Mouse (Mus musculus) midbrain, postnatal 0 days (tissue): ENCODE results near the gene Tln2. TPM values are rescaled to one million over a fixed set of nuclear protein-coding genes. Genes with fewer than 3 reads are reported as not detected.
A peak's percentile ranks its signal among the peaks of the same experiment; 100 is the strongest.

Experiments used
- ATAC-seq: fragments of 200-750 bp; cut with Nextera tagmentation; 2 replicates; pipeline ENCODE4 v1.8.0; 2017; ENCODE audit warnings: moderate number of reproducible peaks, mild to moderate bottlenecking, moderate TSS enrichment, moderate library complexity; ENCODE audit not compliant: low FRiP score
- DNase-seq: peaks from one replicate; pipeline ENCODE4 v3.0.0-alpha.2; 2015; ENCODE audit warnings: low spot score
- H3K27ac ChIP-seq: fragments of 300-500 bp; sonication (generic); 2 replicates; pipeline ENCODE4 v1.5.1; 2014; ENCODE audit warnings: low read depth, mild to moderate bottlenecking, low read length, mixed read lengths
- H3K27me3 ChIP-seq: fragments of 300-500 bp; sonication (generic); 2 replicates; pipeline ENCODE4 v1.6.1; 2014; ENCODE audit warnings: low read length, control low read depth, mixed read lengths; ENCODE audit not compliant: insufficient read depth
- H3K36me3 ChIP-seq: fragments of 300-500 bp; sonication (generic); 2 replicates; pipeline ENCODE4 v1.6.1; 2014; ENCODE audit warnings: low read length, control low read depth, mixed read lengths; ENCODE audit not compliant: insufficient read depth
- H3K4me1 ChIP-seq: fragments of 300-500 bp; sonication (generic); 2 replicates; pipeline ENCODE4 v1.6.1; 2014; ENCODE audit warnings: mild to moderate bottlenecking, control low read depth, antibody characterized with exemption, low read length, mixed read lengths; ENCODE audit not compliant: insufficient read depth
- H3K4me2 ChIP-seq: fragments of 300-500 bp; sonication (generic); 2 replicates; pipeline ENCODE4 v1.6.1; 2014; ENCODE audit warnings: low read depth, mild to moderate bottlenecking, low read length, mixed read lengths; ENCODE audit not compliant: poor library complexity, severe bottlenecking
- H3K4me3 ChIP-seq: fragments of 300-500 bp; sonication (generic); 2 replicates; pipeline ENCODE4 v1.5.1; 2014; ENCODE audit warnings: low read depth, mild to moderate bottlenecking, low read length, moderate library complexity
- H3K9ac ChIP-seq: fragments of 300-500 bp; sonication (generic); replicated peaks from 2 replicates; pipeline ENCODE4 v1.6.1; 2014; ENCODE audit warnings: mild to moderate bottlenecking, low read length, moderate library complexity, mixed read lengths; ENCODE audit not compliant: poor library complexity, severe bottlenecking
- H3K9me3 ChIP-seq: fragments of 300-500 bp; sonication (generic); 2 replicates; pipeline ENCODE4 v1.6.1; 2016; ENCODE audit warnings: low read length, control low read depth
- CTCF ChIP-seq: IDR thresholded peaks from 2 replicates; pipeline ENCODE4 v1.5.1; 2016; ENCODE audit warnings: antibody characterized with exemption, mild to moderate bottlenecking
- WGBS: fragments of 180-500 bp; shearing (Covaris S2); extraction: QIAGEN DNeasy Blood & Tissue Kit; methylation state at CpG from one replicate; pipeline ENCODE4 v1.1.7; 2014; 5-methylcytosine and 5-hydroxymethylcytosine counted together
- polyA plus RNA-seq: library from polyadenylated mRNA; unstranded; fragments of >200 nt; fragmentation: Nextera tagmentation; extraction: Ambion mirVana; gene quantifications from 2 replicates; pipeline ENCODE4 v1.2.1, GENCODE M21; 2015
- total RNA-seq: library from RNA; depleted of rRNA; stranded (reverse); fragments of >200 nt; gene quantifications from 2 replicates; pipeline ENCODE4 v1.2.3, GENCODE M21; 2014

Tln2 gene
- total and polyA plus RNA-seq, 2 experiments from 2014 or later, result 49.4 to 66.7 TPM

DNA sequence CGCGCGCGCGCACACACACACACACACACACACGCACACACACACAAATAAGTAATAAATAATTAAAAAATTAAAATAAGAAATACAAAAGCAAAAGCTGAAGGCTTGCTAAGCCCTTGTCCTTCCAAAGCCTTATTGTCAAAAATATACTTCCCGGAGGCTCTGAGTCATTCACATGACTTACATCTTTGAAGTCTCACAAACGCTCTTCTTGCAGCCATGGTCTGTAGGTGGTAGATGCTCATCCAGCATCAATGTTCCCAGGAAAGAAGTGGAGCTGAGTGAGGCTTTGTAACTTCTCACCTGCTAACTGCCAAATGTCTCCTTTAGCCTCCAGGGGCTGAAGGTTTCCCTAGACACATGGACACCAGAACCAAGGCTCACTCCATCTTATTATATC, 362.9 kb downstream of the Tln2 start:
- WGBS, result 93% methylated on average over 8 of the region's 8 CpGs
- no peak for DNase-seq
- TF ChIP-seq CTCF, result no peak
- H3K36me3 ChIP-seq, result no peaks in the 10 kb centered on the region
- no peaks in the 10 kb centered on the region for H3K27me3 ChIP-seq
- H3K9me3 ChIP-seq, result no peaks in the 10 kb centered on the region
- no peak overlapping the region for H3K27ac ChIP-seq
- no peak overlapping the region for H3K4me2 ChIP-seq
- ATAC-seq, result no peak
- H3K9ac ChIP-seq, result no peak overlapping the region
- no peak overlapping the region for H3K4me3 ChIP-seq
- no peaks in the 10 kb centered on the region for H3K4me1 ChIP-seq

DNA sequence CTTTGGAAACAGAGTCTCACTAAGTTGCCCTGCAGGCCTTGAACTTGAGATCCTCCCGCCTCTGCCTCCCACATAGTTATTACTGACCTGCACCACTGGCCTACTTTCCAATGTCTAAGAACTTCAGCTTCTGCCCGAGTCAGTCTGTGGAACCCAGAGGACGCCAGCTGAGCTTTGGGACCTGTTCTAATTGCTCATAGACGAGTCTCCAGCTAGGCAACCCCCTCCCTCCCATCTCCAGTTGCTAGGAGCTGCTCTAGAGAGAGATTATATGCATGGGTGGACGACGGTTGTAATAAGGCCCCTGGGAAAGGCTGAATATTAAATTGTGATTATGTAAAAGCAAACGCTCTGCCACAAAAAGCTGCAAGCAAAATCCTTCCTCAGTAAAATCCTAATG, 364.2 kb downstream of the Tln2 start:
- Histone ChIP-seq H3K27ac (no peak overlapping the region), H3K36me3 (no peaks in the 10 kb centered on the region), H3K27me3 (no peaks in the 10 kb centered on the region), H3K9ac (no peak overlapping the region), H3K4me1 (no peaks in the 10 kb centered on the region), H3K9me3 (no peaks in the 10 kb centered on the region), H3K4me2 (no peak overlapping the region), H3K4me3 (no peak overlapping the region)
- DNase-seq, result peak; percentile 50
- WGBS, result 33% methylated on average over 7 of the region's 7 CpGs
- ATAC-seq, result no peak
- no peak for TF ChIP-seq CTCF

DNA sequence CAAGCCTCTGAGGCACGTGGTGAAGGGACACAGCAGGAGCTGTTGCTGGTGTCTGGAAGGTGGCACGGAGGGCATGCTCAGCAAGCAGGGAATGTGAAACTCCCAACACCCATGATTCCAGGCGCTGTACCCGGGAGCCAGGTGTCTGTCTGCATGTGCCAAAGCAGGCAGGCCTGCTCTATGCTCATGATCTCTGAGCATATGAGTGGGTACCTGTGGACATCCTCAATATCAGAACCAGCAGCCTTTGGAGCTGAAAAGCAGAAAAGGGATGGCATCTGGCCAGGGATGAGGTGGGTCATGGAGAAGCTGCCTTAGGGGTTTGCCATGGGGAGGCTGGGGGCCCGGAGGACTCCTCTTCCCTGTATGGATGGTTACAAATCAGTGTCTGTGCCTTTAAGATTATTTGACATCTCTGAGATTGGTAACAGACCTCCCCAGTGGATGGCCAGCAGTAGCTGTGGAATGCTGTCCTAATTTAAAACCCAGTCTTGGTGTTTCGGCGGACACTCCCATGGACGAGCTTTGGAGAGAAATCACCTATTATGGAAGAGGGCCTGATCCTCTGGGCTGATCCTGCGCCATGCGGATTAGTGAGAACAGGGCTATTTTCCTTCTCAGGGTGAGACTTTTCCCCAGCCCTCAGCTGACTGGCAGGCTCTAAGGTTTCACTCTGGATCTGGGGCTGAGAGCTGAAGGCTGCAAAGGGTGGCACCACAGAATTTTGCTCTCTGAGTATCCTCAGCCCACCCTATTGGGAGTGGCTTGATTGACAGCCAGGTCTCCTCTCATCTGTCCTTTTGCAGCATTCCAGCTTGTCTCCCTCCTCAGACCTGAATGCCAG, 367.8 kb downstream of the Tln2 start:
- 47% methylated on average over 10 of the region's 10 CpGs for WGBS

DNA sequence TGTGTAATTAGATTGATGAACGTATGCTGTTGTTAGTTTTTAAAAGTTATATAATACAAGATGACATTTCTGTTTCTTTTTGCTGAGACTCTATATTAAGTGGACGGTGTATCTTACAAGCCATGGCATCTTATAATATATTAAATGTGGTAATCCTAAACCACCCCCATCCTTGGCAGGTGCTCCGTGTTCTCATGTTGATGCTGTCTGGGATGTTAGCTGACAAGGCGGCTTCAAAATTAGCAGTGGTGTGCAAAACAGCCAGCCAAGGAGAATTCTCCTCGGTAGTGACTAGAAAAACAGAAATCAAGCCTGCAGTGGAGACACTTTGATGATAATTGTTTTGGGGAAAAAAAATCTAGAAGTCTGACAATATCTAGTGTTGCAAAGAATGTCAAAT, 371.8 kb downstream of the Tln2 start:
- no peak overlapping the region for H3K27ac ChIP-seq
- ATAC-seq, result no peak
- no peaks in the 10 kb centered on the region for H3K36me3 ChIP-seq
- 81% methylated on average over 5 of the region's 5 CpGs for WGBS
- H3K27me3 ChIP-seq, result no peaks in the 10 kb centered on the region
- no peak overlapping the region for H3K9ac ChIP-seq
- no peaks in the 10 kb centered on the region for H3K9me3 ChIP-seq
- H3K4me3 ChIP-seq, result no peak overlapping the region
- no peaks in the 10 kb centered on the region for H3K4me1 ChIP-seq
- no peak for TF ChIP-seq CTCF
- H3K4me2 ChIP-seq, result no peak overlapping the region
- no peak for DNase-seq

More for the DNA sequence above, 367.8 kb downstream of the Tln2 start:
- DNase-seq (no peak), ATAC-seq (no peak)
- Histone ChIP-seq H3K9ac (no peak overlapping the region), H3K4me1 (no peaks in the 10 kb centered on the region), H3K9me3 (no peaks in the 10 kb centered on the region), H3K4me2 (no peak overlapping the region), H3K4me3 (no peak overlapping the region), H3K27ac (no peak overlapping the region), H3K36me3 (no peaks in the 10 kb centered on the region), H3K27me3 (no peaks in the 10 kb centered on the region)
- TF ChIP-seq CTCF, result no peak

DNA sequence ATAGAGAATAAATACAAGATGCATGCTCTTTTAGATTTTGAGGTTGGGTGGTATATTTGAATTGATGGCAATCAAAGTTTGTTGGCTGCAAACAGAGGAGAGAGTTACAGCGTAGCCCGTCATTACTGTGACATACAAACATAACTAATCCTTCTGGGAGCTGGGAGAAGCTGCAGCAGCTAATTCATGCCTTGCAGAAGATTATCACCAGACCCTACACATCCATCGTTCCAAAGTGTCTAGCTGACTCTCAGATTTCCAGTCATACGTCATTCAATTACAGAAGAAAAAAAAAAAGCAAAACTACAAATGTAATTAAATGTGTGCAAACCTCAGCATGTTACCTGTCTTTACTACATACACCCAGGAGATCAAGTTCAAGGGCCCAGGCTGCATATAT, 372.3 kb downstream of the Tln2 start:
- Histone ChIP-seq H3K9me3 (no peaks in the 10 kb centered on the region), H3K36me3 (no peaks in the 10 kb centered on the region), H3K27me3 (no peaks in the 10 kb centered on the region), H3K4me3 (no peak overlapping the region), H3K4me1 (no peaks in the 10 kb centered on the region), H3K4me2 (no peak overlapping the region), H3K27ac (no peak overlapping the region), H3K9ac (no peak overlapping the region)
- TF ChIP-seq CTCF, result no peak
- no peak for ATAC-seq
- WGBS, result 58% methylated on average over 4 of the region's 4 CpGs
- no peak for DNase-seq

DNA sequence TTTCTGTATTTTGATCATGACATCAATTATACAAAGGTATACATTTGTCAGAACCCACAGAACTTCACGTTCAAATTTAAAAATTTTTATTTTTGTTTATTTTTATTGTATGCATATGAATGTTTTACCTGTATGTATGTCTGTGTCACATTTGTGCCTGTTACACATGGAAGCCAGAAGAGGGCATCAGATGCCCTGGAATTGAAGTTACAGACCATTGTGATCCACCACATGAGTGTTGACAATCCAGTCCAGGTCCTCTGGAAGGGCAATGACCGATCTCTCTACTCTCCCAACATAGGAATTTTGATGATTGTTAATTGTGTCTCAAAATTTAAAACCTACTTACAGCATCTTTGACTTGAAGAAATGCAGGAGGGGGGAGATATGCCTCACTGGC, 374.9 kb downstream of the Tln2 start:
- ATAC-seq (no peak), DNase-seq (no peak)
- Histone ChIP-seq H3K9me3 (no peaks in the 10 kb centered on the region), H3K36me3 (no peaks in the 10 kb centered on the region), H3K4me1 (no peaks in the 10 kb centered on the region), H3K4me3 (no peak overlapping the region), H3K27ac (no peak overlapping the region), H3K27me3 (no peaks in the 10 kb centered on the region), H3K9ac (no peak overlapping the region), H3K4me2 (no peak overlapping the region)
- WGBS, result 81% methylated on average over 2 of the region's 2 CpGs
- TF ChIP-seq CTCF, result no peak
